Mouse (Mus musculus) A20 (cell line): ENCODE results near the gene Nedd4.
A peak's percentile ranks its signal among the peaks of the same experiment; 100 is the strongest.
"Not testable (repeated sequence)": the region's sequence is repeated elsewhere in the genome, so short reads cannot be mapped to it uniquely, and the experiment has no call there.

Experiments used
- DNase-seq: peaks from one replicate; pipeline ENCODE4 v3.0.0-alpha.2; 2011; ENCODE audit warnings: low read depth, low spot score

Gene Nedd4

GRCm38 (mm10) chr9:72652961-72653360, 9.2 kb upstream of the Nedd4 start:
- no peak for DNase-seq

- no peak for DNase-seq
Measured at GRCm38 (mm10) chr9:72653533-72653932, 8.6 kb upstream of the Nedd4 start.

DNA sequence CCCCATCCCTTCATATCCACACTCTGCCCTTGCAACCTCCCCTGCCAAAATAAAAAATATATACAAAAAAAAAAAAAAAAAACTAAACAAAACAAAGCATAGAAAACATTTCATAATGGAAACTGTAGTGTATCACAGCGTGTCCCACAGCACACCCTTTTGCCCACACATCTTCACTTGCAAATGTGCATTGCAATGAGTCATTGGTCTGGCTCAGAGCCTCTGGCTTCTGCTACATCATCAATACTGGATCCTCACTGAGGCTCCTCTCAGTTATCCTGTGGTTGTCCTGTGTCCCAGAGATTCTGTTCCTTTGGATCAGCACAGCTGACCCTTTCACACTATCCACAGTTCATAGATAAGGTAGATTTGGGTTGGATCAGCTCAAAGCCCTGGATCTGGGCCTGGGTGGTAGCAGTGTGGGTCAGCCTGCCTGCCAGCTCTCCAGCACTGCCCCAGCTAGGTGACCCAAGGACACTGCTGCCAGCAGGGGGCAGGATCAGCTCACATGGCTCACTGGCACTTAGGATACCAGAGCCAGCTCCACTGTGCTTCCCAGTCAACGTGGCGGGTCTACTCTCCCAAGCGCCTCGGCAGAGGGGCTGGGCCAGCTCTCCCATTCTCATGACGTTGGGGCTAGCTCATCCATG, 7.4 kb upstream of the Nedd4 start:
- peak; percentile 61 for DNase-seq

GRCm38 (mm10) chr9:72655602-72656001, 6.5 kb upstream of the Nedd4 start:
- no peak for DNase-seq

- DNase-seq = no peak
Measured at GRCm38 (mm10) chr9:72656491-72656890, 5.7 kb upstream of the Nedd4 start.

GRCm38 (mm10) chr9:72656940-72657339, 5.2 kb upstream of the Nedd4 start:
- DNase-seq = no peak

DNA sequence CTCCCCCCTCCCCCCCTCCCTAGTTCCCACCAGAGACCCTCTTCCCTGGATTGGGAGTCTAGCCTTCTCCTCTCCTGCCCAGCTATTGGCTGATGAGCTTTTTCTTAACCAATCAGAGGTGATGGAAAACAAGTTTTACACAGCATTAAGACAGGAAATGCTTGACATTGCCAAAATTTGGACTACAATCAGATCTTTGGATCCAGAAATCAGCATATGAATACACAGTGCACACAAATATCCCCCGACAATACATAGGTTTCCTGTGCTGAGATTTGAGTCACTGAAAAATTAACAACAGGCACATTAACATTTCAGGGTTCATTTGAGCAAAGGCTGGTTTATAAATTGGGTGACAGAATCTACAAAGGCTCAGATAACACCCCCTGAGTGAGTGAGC, 4.5 kb upstream of the Nedd4 start:
- DNase-seq = no peak

- DNase-seq = peak; percentile 90
Measured at GRCm38 (mm10) chr9:72660139-72660538, 2.0 kb upstream of the Nedd4 start.

DNA sequence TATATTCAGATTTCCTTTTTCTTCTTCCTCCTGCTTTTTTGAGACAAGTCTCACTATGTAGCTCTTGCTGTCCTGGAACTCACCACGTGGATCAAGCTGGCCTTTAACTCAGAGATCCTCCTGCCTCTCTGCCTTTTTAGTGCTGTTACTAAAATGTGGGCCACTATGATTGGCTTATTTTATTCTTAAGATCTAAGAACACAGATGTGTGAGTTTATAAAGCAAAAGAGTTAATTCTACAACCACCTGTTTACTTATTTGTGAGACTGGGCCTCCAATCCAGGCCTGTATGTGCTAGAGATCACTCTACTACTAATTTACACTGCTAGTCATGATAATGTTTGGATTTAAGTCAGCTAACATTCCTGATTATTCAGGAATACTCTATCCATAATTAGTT, 1.2 kb upstream of the Nedd4 start:
- DNase-seq = peak; percentile 58

DNA sequence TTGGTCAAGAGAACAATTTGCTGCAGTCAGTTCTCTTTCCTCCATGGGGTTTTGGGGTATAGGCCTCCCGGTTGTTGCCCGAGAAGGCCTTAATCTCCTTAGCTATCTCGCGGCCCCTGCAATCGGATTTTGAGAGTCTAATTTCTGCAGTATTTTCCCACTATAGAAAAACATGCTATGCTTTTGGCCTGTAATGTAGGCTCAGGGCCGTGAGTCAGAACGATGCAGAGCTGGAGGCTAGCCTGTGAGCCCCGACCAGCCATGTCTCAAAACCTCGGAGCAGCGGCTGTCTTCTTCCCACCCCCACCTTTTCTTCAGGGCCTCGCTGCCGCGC, 618 bp upstream of the Nedd4 start:
- DNase-seq = no peak

DNA sequence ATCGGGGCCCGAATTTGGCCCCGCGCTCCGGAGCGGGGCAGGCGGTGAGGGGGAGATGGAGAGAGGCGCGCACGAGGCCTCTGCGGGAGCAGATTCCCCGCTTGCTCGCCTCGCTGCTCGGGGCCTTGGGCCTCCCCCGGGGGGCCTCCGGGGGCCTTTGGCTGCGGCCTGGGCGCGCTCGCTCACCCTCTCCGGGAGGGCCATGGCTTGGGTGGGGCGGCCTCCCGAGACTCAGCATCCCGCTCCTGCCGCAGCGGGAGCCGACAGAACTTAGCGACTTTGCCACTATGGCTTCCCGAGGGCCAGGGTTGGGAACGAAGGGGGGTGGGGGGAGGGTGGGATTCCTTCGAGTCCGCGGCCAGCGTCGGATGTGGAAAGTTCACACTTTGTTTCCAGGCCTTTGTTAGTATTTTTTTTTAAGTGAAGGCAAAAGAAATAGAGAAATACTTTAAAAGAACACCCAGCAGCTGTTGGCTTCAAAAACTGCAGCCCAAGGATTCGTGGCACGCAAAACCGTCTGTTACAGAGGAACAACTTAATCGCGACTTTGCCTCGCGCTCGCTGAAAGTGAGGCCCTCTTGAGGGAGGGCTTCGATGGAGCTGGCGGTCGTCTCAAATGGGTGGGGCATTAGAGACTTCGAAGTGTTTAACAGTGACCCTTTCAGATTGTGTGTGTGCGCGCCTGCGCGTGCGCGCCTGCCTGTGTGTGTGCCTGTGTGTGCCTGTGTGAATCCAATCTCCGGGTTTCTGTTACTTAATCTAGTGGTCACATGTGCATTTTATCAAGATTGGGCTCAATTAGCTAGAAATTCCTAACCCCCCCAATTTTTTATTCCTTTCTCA, 766 bp downstream of the Nedd4 start:
- DNase-seq = peak; percentile 84

GRCm38 (mm10) chr9:72663534-72663918, 1.4 kb downstream of the Nedd4 start:
- DNase-seq = no peak

- DNase-seq = no peak
Measured at GRCm38 (mm10) chr9:72664409-72665351, 2.5 kb downstream of the Nedd4 start.

DNA sequence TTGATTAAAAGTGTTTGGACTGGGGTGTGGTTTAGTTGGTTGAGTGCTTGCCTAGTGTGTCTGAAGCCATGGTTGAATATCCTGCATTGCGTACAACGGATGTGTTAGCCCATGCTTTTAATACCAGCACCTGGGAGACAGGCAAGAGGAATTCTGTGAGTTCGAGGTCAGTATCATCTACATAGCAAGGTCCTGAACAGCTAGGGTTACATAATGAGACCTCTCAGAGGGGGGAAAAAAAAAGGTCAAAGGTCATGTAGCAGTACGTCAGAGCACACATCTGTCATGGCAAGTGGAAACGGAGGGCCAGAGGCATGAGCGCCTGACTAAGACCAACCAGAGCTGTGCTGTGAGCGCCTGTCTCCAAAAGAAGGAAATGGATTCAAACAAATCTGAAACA, 3.4 kb downstream of the Nedd4 start:
- DNase-seq = no peak

- DNase-seq = not testable (repeated sequence)
Measured at GRCm38 (mm10) chr9:72666352-72667021, 4.3 kb downstream of the Nedd4 start.

DNA sequence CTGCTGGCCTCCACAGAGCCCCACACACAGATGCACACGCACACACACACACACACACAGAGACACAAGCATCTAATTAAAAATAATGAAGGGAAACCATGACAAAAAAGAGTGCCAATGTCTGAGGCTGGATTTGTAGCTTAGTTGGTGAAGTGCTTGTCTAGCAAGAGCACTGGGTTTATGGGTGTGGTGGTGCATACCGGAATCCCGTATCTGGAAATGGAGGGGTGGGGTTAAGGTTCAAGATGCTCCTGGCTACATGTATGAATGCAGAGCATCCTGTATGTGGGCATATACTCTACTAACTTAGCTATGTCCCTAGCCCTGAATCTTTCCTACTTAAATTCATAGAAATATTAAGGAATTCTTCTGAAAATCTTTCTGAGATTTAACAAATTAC, 5.0 kb downstream of the Nedd4 start:
- DNase-seq = no peak

DNA sequence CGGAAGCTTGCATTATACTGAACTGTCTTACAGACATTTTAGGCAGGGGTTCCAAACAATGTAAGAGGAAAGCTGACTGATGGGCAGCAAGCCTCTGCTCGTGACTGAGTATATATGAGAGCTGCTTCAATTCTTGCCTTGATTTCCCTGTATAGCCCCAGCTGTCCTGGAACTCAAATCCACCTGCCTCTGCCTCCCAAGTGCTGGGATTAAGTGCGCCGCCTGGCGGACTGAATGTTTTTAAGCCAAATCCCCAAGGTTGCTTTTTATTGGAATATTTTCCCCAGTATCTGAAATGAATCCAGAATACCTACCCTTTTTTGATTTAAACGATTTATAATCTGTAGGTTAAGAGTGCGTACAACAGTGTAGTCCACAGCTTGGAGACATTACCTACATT, 7.2 kb downstream of the Nedd4 start:
- DNase-seq = no peak

DNA sequence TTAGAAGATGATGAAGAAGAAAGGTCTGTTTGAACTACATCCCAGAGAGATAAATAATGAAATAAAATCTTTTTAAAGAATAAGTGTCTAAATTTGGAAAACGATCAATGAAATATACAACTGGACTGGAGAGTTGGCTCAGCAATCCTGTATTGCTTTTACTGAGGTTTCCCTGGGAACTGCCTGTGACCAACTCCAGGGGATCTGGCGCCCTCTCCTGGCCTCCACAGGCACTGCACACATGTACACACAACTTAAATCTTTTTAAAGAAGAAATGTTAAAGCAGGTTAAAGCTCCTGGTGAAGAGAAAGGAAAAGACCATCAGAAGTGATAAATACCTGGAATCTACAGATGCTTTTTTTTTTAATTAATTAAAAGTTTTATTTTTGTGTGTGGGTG, 10.2 kb downstream of the Nedd4 start:
- DNase-seq = peak; percentile 74

GRCm38 (mm10) chr9:72674957-72675744, 13.0 kb downstream of the Nedd4 start:
- DNase-seq = no peak

DNA sequence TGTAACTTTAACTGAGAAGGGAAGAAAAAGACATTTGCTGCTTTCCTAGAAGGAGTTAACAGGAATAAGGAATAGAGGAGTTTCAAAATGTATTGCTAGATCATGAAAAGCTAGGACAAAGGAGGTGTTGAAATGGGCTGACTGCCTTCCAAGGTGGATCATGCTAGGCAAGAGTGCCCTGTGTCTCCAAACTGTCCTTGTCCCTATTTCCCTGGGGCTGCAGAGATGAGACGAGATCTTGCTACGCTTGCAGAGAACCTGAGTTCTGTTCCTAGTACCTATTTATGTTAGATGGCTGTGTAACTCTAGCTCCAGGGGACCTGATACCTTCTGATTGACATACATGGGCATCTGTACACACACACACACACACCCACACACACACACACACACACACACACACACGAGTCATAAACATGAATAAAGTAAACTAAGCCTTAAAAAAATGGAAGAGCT, 13.6 kb downstream of the Nedd4 start:
- no peak for DNase-seq

GRCm38 (mm10) chr9:72677659-72678058, 15.5 kb downstream of the Nedd4 start:
- DNase-seq = no peak
